Mouse (Mus musculus) adrenal gland, adult 18-20 months (tissue): Measurements from ENCODE around the gene Slc10a6. TPM values are rescaled to one million over a fixed set of nuclear protein-coding genes. Genes with fewer than 3 reads are reported as not detected.

Experiments
- DNase-seq, 2 experiments: peaks; one replicate each; pipeline ENCODE4 v3.0.0; 2021 to 2022; ENCODE audit warnings: low spot score in 2 of 2
- total RNA-seq, 2 experiments: library from RNA; stranded (reverse); gene quantifications; 1 replicate in 1 of 2; 2 replicates in 1 of 2; pipeline ENCODE4 v1.2.3; 2021

Slc10a6 gene
- total RNA-seq, 2 experiments from 2014 or later, result 3.1 to 3.4 TPM

DNA sequence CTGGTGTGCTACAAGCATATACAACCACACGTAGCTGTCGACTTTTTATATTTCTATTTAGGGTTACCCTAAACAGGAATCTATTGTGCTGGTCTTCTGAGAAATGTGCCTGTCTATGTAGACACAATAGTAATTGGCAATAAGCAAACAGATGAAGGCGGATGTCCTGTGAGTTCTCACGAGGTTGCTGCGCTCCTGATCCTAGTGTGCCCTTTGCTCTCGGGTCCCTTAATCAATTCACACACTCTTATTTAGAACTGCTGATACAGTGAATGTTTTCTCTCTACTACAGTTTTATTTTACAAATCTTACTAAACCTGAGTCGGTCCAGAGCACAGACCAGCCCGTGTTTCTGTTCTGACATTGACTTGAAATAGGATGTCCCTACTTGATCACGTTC is 68.7 kb downstream of the Slc10a6 start:
- DNase-seq, result no peak

Other genes with a start within 250 kb of the Slc10a6 start
- gene Ptpn13, start 204.2 kb downstream of the Slc10a6 start, total RNA-seq, result 10 to 100 TPM; 20.9 to 36.1 TPM
- not detected for gene 1700016H13Rik, start 26.6 kb upstream of the Slc10a6 start, total RNA-seq
- gene Aff1, start 63.0 kb upstream of the Slc10a6 start, total RNA-seq, result 10 to 100 TPM; 40.3 to 43.8 TPM